Mouse (Mus musculus): Measurements from ENCODE around the gene Mfap2. TPM values are rescaled to one million over a fixed set of nuclear protein-coding genes. Genes with fewer than 3 reads are reported as not detected.

Mfap2 gene
- total and polyA plus RNA-seq, 2 experiments from 2014 or later, result 42.3 to 99.5 TPM

GRCm38 (mm10) chr4:140993846-140994245 lies 16.4 kb upstream of the Mfap2 start:
- no peak overlapping the region for H3K27ac ChIP-seq
- no peak for TF ChIP-seq CTCF (IDR thresholded peaks at IDR 0.05; ENCODE audit: low read depth)
- H3K9ac ChIP-seq (replicated peaks; ENCODE audit: low read length), result no peak overlapping the region
- no peak overlapping the region for H3K4me2 ChIP-seq (ENCODE audit: low read depth, low read length)
- no peak for ATAC-seq
- no peaks in the 10 kb centered on the region for H3K9me3 ChIP-seq (ENCODE audit: low read length)
- 81% methylated on average over 8 of the region's 8 CpGs for WGBS
- H3K4me3 ChIP-seq (ENCODE audit: low read length), result no peak overlapping the region
- DNase-seq (ENCODE audit: low spot score), result no peak
- peaks cover 51% of the 10 kb centered on the region for H3K36me3 ChIP-seq (ENCODE audit: insufficient read depth, low read length)
- no peaks in the 10 kb centered on the region for H3K27me3 ChIP-seq (ENCODE audit: insufficient read depth, low read length)
- H3K4me1 ChIP-seq (ENCODE audit: insufficient read depth, low read length), result 0 out of 2 replicates have a peak, but pooled peaks cover 3% of the 10 kb centered on the region

- no peaks in the 10 kb centered on the region for H3K27me3 ChIP-seq (ENCODE audit: insufficient read depth, low read length)
- no peaks in the 10 kb centered on the region for H3K4me1 ChIP-seq (ENCODE audit: insufficient read depth, low read length)
- no peaks in the 10 kb centered on the region for H3K9me3 ChIP-seq (ENCODE audit: low read length)
- no peak overlapping the region for H3K4me2 ChIP-seq (ENCODE audit: low read depth, low read length)
- DNase-seq (ENCODE audit: low spot score) (no peak), ATAC-seq (no peak)
- H3K27ac ChIP-seq, result no peak overlapping the region
- no peak overlapping the region for H3K4me3 ChIP-seq (ENCODE audit: low read length)
- TF ChIP-seq CTCF (IDR thresholded peaks at IDR 0.05; ENCODE audit: low read depth), result no peak
- no peak overlapping the region for H3K9ac ChIP-seq (replicated peaks; ENCODE audit: low read length)
- WGBS, result 91% methylated on average over 8 of the region's 8 CpGs
- H3K36me3 ChIP-seq (ENCODE audit: insufficient read depth, low read length), result peaks cover 70% of the 10 kb centered on the region
Measured at GRCm38 (mm10) chr4:140995811-140996210, 14.4 kb upstream of the Mfap2 start.

GRCm38 (mm10) chr4:140996812-140997211 lies 13.4 kb upstream of the Mfap2 start:
- Histone ChIP-seq H3K27ac (no peak overlapping the region), H3K27me3 (ENCODE audit: insufficient read depth, low read length) (no peaks in the 10 kb centered on the region), H3K36me3 (ENCODE audit: insufficient read depth, low read length) (peaks cover 79% of the 10 kb centered on the region), H3K9me3 (ENCODE audit: low read length) (no peaks in the 10 kb centered on the region), H3K4me3 (ENCODE audit: low read length) (no peak overlapping the region), H3K4me1 (ENCODE audit: insufficient read depth, low read length) (no peaks in the 10 kb centered on the region), H3K9ac (replicated peaks; ENCODE audit: low read length) (no peak overlapping the region), H3K4me2 (ENCODE audit: low read depth, low read length) (no peak overlapping the region)
- no peak for TF ChIP-seq CTCF (IDR thresholded peaks at IDR 0.05; ENCODE audit: low read depth)
- WGBS, result 98% methylated on average over 9 of the region's 9 CpGs
- ATAC-seq (no peak), DNase-seq (ENCODE audit: low spot score) (no peak)

- Histone ChIP-seq H3K4me3 (ENCODE audit: low read length) (no peak overlapping the region), H3K27ac (no peak overlapping the region), H3K27me3 (ENCODE audit: insufficient read depth, low read length) (no peaks in the 10 kb centered on the region), H3K9ac (replicated peaks; ENCODE audit: low read length) (no peak overlapping the region), H3K36me3 (ENCODE audit: insufficient read depth, low read length) (peaks cover 57% of the 10 kb centered on the region), H3K4me1 (ENCODE audit: insufficient read depth, low read length) (no peaks in the 10 kb centered on the region), H3K4me2 (ENCODE audit: low read depth, low read length) (no peak overlapping the region), H3K9me3 (ENCODE audit: low read length) (no peaks in the 10 kb centered on the region)
- no peak for ATAC-seq
- no peak for DNase-seq (ENCODE audit: low spot score)
- 83% methylated on average over 13 of the region's 13 CpGs for WGBS
- TF ChIP-seq CTCF (IDR thresholded peaks at IDR 0.05; ENCODE audit: low read depth), result peak; percentile 52
Measured at GRCm38 (mm10) chr4:141005983-141006382, 4.2 kb upstream of the Mfap2 start.

- Histone ChIP-seq H3K27me3 (ENCODE audit: insufficient read depth, low read length) (no peaks in the 10 kb centered on the region), H3K4me2 (ENCODE audit: low read depth, low read length) (no peak overlapping the region), H3K36me3 (ENCODE audit: insufficient read depth, low read length) (peaks cover 38% of the 10 kb centered on the region), H3K9me3 (ENCODE audit: low read length) (no peaks in the 10 kb centered on the region), H3K9ac (replicated peaks; ENCODE audit: low read length) (no peak overlapping the region), H3K4me3 (ENCODE audit: low read length) (no peak overlapping the region), H3K27ac (no peak overlapping the region), H3K4me1 (ENCODE audit: insufficient read depth, low read length) (peaks cover 12% of the 10 kb centered on the region)
- TF ChIP-seq CTCF (IDR thresholded peaks at IDR 0.05; ENCODE audit: low read depth), result no peak
- DNase-seq (ENCODE audit: low spot score) (peak; percentile 57), ATAC-seq (0 out of 2 replicates have a peak, but pooled peaks have one; percentile 11)
- 56% methylated on average over 8 of the region's 8 CpGs for WGBS
Measured at GRCm38 (mm10) chr4:141008028-141008427, 2.2 kb upstream of the Mfap2 start.

- no peaks in the 10 kb centered on the region for H3K27me3 ChIP-seq (ENCODE audit: insufficient read depth, low read length)
- ATAC-seq, result peak; percentile 74
- peaks cover 14% of the 10 kb centered on the region for H3K36me3 ChIP-seq (ENCODE audit: insufficient read depth, low read length)
- peak overlapping the region; percentile 79 for H3K9ac ChIP-seq (replicated peaks; ENCODE audit: low read length)
- peak overlapping the region; percentile 59 for H3K4me3 ChIP-seq (ENCODE audit: low read length)
- H3K27ac ChIP-seq, result peak overlapping the region; percentile 78
- no peaks in the 10 kb centered on the region for H3K9me3 ChIP-seq (ENCODE audit: low read length)
- H3K4me2 ChIP-seq (ENCODE audit: low read depth, low read length), result peak overlapping the region; percentile 74
- WGBS, result under 1% methylated on average over 25 of the region's 26 CpGs
- peak; percentile 72 for DNase-seq (ENCODE audit: low spot score)
- TF ChIP-seq CTCF (IDR thresholded peaks at IDR 0.05; ENCODE audit: low read depth), result no peak
- peaks cover 12% of the 10 kb centered on the region for H3K4me1 ChIP-seq (ENCODE audit: insufficient read depth, low read length)
Measured at GRCm38 (mm10) chr4:141010526-141010925, 308 bp downstream of the Mfap2 start.

- WGBS, result 2% methylated on average over 17 of the region's 17 CpGs
- peak overlapping the region; percentile 59 for H3K4me3 ChIP-seq (ENCODE audit: low read length)
- H3K4me2 ChIP-seq (ENCODE audit: low read depth, low read length), result peak overlapping the region; percentile 74
- no peak for TF ChIP-seq CTCF (IDR thresholded peaks at IDR 0.05; ENCODE audit: low read depth)
- H3K27ac ChIP-seq, result peak overlapping the region; percentile 78
- peaks cover 16% of the 10 kb centered on the region for H3K36me3 ChIP-seq (ENCODE audit: insufficient read depth, low read length)
- ATAC-seq (peak; percentile 30), DNase-seq (ENCODE audit: low spot score) (peak; percentile 47)
- H3K9ac ChIP-seq (replicated peaks; ENCODE audit: low read length), result peak overlapping the region; percentile 79
- no peaks in the 10 kb centered on the region for H3K9me3 ChIP-seq (ENCODE audit: low read length)
- H3K4me1 ChIP-seq (ENCODE audit: insufficient read depth, low read length), result peaks cover 12% of the 10 kb centered on the region
- H3K27me3 ChIP-seq (ENCODE audit: insufficient read depth, low read length), result no peaks in the 10 kb centered on the region
Measured at GRCm38 (mm10) chr4:141010941-141011429, 767 bp downstream of the Mfap2 start.

Data from hindbrain, postnatal 0 days (tissue).